Mouse (Mus musculus) c-Kit-positive CD71-negative TER-119-negative erythroid progenitor cells, embryonic 14.5 days (primary cell): ENCODE measurements around the gene Fam43b.

Experiments
- DNase-seq: peaks from one replicate; pipeline ENCODE4 v3.0.0-alpha.2; 2013; ENCODE audit warnings: low read depth

The Fam43b gene

GRCm38 (mm10) chr4:138352692-138353091 lies 43.6 kb downstream of the Fam43b start:
- no peak for DNase-seq

- no peak for DNase-seq
Observed at GRCm38 (mm10) chr4:138351821-138352220, 44.5 kb downstream of the Fam43b start.

GRCm38 (mm10) chr4:138348716-138349115 lies 47.6 kb downstream of the Fam43b start:
- no peak for DNase-seq

GRCm38 (mm10) chr4:138347280-138347679 lies 49.0 kb downstream of the Fam43b start:
- DNase-seq, result no peak

GRCm38 (mm10) chr4:138344891-138345545 lies 51.3 kb downstream of the Fam43b start:
- DNase-seq, result no peak
